Mouse (Mus musculus) monocyte, adult 59 days (primary cell): ENCODE data around the gene Kcnk5. TPM values are rescaled to one million over a fixed set of nuclear protein-coding genes. Genes with fewer than 3 reads are reported as not detected.

ENCODE experiments used
- total RNA-seq, 2 experiments: library from RNA; stranded (reverse); gene quantifications; one replicate each; pipeline ENCODE4 v1.2.4; 2023

The Kcnk5 gene
- total RNA-seq = under 1 TPM in 1 of 2 experiments, not detected in 1; 0.13 TPM

DNA sequence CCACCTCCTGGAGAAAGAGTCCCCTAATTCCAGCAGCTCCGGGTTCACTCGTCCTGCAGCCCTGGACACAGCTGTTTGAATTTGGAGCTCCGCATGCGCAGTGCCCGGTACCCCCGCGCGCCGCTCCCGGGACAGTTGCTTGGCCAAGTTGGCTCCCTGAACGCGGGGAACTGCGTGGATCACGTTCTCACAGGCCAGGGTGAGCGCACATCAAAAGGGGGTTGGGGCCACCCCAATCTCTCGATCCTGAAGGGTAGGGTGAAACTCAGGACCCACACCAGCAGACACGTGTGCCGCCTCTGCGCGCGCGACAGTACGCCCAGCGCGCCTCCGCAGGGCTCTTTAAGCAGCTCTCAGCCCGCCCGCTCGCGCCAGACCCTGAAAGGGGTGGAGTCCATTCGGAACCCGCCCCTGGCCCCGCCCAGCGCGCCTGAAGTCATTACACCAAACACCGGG lies at the start of gene Kcnk5:
TSS of gene Kcnk5 (minus strand) at position 344 of the 456 bp plus-strand sequence.

DNA sequence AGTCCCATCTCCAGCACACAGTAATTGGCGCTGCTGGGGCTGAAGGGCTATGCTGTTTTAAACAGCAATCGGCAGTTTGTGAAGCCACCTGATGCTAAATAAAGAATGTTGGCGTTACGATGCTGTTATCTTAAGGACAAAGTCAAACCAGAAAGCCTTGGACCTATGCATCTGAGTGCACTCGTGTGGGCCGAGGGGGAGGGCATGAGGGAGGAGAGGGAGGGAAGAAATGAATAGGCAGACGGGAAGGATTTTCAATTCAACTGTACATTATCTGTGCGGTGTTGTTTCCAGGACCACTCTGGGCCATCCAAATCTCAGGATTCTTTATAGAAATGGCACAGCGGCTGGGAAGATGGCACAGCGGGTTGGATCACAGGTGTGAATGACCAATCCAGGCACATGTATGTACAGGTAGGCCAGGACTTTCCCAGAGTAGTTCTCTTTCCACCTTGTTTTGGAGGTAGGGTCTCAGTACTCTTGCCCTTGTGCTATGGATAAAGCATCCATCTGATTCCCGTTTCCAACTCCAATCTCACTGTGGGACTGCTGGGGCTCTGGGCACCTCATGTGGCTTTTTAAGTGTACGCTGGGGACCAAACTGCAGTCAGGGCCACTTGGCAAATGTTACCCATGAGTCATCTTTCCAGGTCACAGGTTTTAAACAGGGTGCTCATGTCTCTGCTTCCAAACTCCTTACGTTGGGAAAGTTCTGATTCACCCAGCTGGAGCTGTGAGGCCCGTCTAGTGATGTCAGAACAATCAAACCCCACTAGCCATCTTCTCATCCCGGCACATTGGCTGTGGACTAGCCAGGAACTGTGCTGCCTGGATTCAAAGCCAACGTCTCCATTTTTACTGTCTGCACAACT lies 42.9 kb downstream of the Kcnk5 start, which contains the start of gene Saysd1:
TSS of gene Saysd1 (minus strand) at position 51 of the 872 bp plus-strand sequence.

Other genes starting within 250 kb of the Kcnk5 start
- 10 to 100 TPM; 82.9 to 87.0 TPM for gene Gng2, start 204.2 kb downstream of the Kcnk5 start, total RNA-seq
- gene Saysd1, start 43.3 kb downstream of the Kcnk5 start, total RNA-seq = 1 to 10 TPM; 4.4 to 6.1 TPM
- gene Kcnk16, start 87.4 kb upstream of the Kcnk5 start, total RNA-seq = not detected
- 10 to 100 TPM; 30.3 to 31.9 TPM for gene Nudt13, start 112.9 kb upstream of the Kcnk5 start, total RNA-seq
- gene Ecd, start 166.3 kb upstream of the Kcnk5 start, total RNA-seq = 10 to 100 TPM; 25.6 to 28.5 TPM
- 10 to 100 TPM; 22.3 to 23.6 TPM for gene Fam149b, start 166.4 kb upstream of the Kcnk5 start, total RNA-seq
- gene Dnajc9, start 207.1 kb upstream of the Kcnk5 start, total RNA-seq = 1 to 10 TPM; 9.1 to 9.3 TPM
- 10 to 100 TPM; 23.5 to 27.3 TPM for gene Mrps16, start 211.8 kb upstream of the Kcnk5 start, total RNA-seq